Mouse (Mus musculus): ENCODE data around the gene Lsm4.

- TF ChIP-seq CTCF (IDR thresholded peaks at IDR 0.05; ENCODE audit: borderline replicate concordance, extremely low read depth, insufficient read depth, insufficient read length) (no peak), POLR2A (IDR thresholded peaks at IDR 0.05; ENCODE audit: borderline replicate concordance, extremely low read depth, insufficient read depth, insufficient read length, poor library complexity, severe bottlenecking) (no peak)
Measured at GRCm38 (mm10) chr8:70677451-70678080, 4.5 kb downstream of the Lsm4 start.

Data from brain, embryonic 14.5 days (tissue).